Mouse (Mus musculus): ENCODE results near the gene Cldn11.

Cldn11 gene

GRCm38 (mm10) chr3:31160046-31160445, 10.3 kb downstream of the Cldn11 start:
- no peak for DNase-seq (ENCODE audit: low read depth, low spot score)

GRCm38 (mm10) chr3:31161336-31161735, 11.6 kb downstream of the Cldn11 start:
- no peak for DNase-seq (ENCODE audit: low read depth, low spot score)

DNA sequence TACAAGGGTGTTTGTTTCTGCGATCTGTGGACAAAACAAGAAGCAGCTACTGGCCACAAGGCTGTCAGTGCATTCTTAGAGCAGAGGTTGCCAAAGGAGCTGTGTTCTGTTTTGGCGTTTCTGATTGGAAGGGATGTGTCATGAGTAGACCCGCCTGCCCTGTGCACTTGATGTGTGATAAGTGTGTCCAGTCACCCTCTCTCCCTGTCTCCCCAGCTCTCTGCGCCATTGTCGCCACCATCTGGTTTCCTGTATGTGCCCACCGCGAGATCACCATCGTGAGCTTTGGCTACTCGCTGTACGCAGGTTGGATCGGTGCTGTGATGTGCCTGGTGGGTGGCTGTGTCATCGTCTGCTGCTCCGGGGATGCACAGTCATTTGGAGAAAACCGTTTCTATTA, 13.1 kb downstream of the Cldn11 start:
- no peak for DNase-seq (ENCODE audit: low read depth, low spot score)

GRCm38 (mm10) chr3:31165803-31166202, 16.1 kb downstream of the Cldn11 start:
- DNase-seq (ENCODE audit: low read depth, low spot score), result no peak

DNA sequence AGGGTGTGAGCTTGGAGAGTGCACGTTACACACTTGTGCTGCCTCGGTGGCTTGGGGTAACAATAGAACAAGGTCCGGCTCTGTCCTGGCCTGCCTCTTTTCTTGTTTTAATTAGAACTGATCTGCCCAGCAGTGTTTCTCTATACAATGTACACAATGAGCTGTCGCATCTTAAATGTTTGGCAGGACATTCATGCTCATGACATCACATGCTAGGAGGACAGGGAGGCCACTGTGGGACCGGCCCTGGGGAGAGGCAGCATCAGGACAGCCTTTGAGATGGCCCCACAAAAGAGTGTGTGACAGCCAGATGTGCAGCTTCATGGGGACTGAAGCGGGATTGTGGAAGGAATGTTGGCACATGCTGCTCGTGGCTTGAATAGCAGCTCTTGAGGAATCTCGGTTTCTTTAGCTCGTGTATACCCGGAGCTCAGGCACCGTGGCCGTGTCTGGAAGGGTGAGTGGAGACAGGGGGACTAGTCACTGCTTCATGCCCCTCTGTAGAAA, 16.7 kb downstream of the Cldn11 start:
- DNase-seq (ENCODE audit: low read depth, low spot score), result no peak

GRCm38 (mm10) chr3:31190342-31190741, 40.6 kb downstream of the Cldn11 start:
- no peak for DNase-seq (ENCODE audit: low read depth, low spot score)

DNA sequence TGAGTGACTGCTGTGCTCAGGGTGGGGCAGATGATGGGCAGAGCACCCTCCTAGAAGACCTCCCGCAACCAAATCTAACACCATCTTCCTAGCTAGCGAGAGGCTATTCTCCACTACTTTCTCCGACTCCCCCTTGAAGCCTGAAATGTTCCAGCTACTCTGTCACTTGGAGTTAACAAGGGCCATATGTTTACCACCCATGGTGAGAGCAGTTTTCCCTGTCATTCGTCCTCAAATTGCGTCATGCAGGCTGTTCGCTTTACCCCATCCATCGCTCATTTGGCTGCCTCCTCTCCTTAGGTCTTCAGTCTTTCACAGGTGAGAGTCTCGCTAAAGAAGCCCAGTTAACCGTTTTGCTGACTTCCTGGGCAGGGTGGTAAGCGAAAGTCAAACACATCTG, 41.7 kb downstream of the Cldn11 start:
- no peak for DNase-seq (ENCODE audit: low read depth, low spot score)

GRCm38 (mm10) chr3:31199162-31199877, 49.6 kb downstream of the Cldn11 start:
- no peak for DNase-seq (ENCODE audit: low read depth, low spot score)

GRCm38 (mm10) chr3:31203947-31204346, 54.2 kb downstream of the Cldn11 start:
- no peak for DNase-seq (ENCODE audit: low read depth, low spot score)

- no peak for DNase-seq (ENCODE audit: low read depth, low spot score)
Observed at GRCm38 (mm10) chr3:31205167-31205566, 55.4 kb downstream of the Cldn11 start.

DNA sequence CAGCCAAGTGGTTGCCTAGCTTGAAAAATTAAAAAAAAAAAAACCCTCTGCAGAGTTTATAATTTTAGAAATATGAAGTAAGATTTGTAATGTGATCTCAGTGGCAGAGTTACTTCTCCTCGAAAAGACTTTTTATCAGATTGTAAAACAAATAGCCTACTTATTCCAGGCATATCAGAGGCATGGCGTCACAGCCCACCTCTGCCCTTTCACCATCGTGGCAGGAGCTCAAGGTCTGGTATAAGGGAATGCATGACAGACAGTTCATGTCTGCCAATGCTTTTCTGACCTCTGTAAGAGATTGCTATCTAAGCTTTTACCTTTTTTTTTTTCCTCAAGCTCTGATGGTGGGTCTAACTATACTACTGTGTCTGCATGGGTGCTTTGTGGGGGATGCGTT, 58.3 kb downstream of the Cldn11 start:
- no peak for DNase-seq (ENCODE audit: low read depth, low spot score)

GRCm38 (mm10) chr3:31208458-31208994, 58.8 kb downstream of the Cldn11 start:
- DNase-seq (ENCODE audit: low read depth, low spot score), result no peak

DNA sequence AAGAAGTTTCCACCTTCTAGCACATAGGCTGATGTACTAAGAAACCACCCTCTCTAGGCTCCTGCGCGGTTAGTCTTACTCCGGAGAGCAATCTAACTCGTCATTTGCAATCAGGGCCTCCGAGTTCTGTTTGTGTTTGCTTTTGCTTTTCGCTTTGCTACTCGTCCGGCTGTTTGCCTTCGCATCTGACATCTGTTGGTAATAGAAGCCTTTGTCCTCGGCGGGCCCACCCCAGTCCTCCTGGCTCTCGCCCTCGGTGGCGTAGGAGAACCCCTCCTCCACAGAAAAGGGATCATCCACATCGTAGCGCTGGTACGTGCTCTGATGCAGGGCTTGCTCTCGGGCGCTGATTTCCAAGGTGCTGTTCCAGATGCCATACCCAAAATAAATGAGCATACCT, 59.3 kb downstream of the Cldn11 start:
- DNase-seq (ENCODE audit: low read depth, low spot score), result no peak

- DNase-seq (ENCODE audit: low read depth, low spot score), result peak; percentile 57
Observed at GRCm38 (mm10) chr3:31212205-31213038, 62.7 kb downstream of the Cldn11 start.

- no peak for DNase-seq (ENCODE audit: low read depth, low spot score)
Observed at GRCm38 (mm10) chr3:31213802-31214201, 64.1 kb downstream of the Cldn11 start.

Data from embryo, embryonic 11.5 days (tissue).